Mouse (Mus musculus) thymus, adult 2 months (tissue): Measurements from ENCODE around the gene Mxd4. TPM values are rescaled to one million over a fixed set of nuclear protein-coding genes. Genes with fewer than 3 reads are reported as not detected.
A peak's percentile ranks its signal among the peaks of the same experiment; 100 is the strongest.

Source experiments
- DNase-seq: peaks from one replicate; pipeline ENCODE4 v3.0.0; 2021
- H3K27ac ChIP-seq: fragments of 200-500 bp; 2 replicates; pipeline ENCODE4 v1.5.1; 2012; ENCODE audit warnings: low read length, control low read depth; ENCODE audit not compliant: control insufficient read depth, insufficient read depth
- H3K27me3 ChIP-seq: fragments of 200-500 bp; 2 replicates; pipeline ENCODE4 v1.6.1; 2012; ENCODE audit warnings: mild to moderate bottlenecking, low read length, moderate library complexity, mixed read lengths; ENCODE audit not compliant: control insufficient read depth, insufficient read depth
- H3K36me3 ChIP-seq: fragments of 200-500 bp; 2 replicates; pipeline ENCODE4 v1.6.1; 2012; ENCODE audit warnings: mild to moderate bottlenecking, low read length, moderate library complexity; ENCODE audit not compliant: control insufficient read depth, insufficient read depth
- H3K4me1 ChIP-seq: fragments of 200-500 bp; replicated peaks from 2 replicates; pipeline ENCODE4 v1.6.1; 2012; ENCODE audit warnings: low read length; ENCODE audit not compliant: control insufficient read depth, insufficient read depth
- H3K4me3 ChIP-seq: fragments of 200-500 bp; 2 replicates; pipeline ENCODE4 v1.5.1; 2012; ENCODE audit warnings: mild to moderate bottlenecking, low read length, control low read depth, moderate library complexity; ENCODE audit not compliant: control insufficient read depth, insufficient read depth
- CTCF ChIP-seq: fragments of 200-500 bp; IDR thresholded peaks from 2 replicates; pipeline ENCODE4 v1.5.1; 2012; ENCODE audit warnings: mild to moderate bottlenecking, control low read depth, low read length, moderate library complexity, borderline replicate concordance; ENCODE audit not compliant: control insufficient read depth, poor library complexity, insufficient read depth; ENCODE audit errors: extremely low read depth
- POLR2A ChIP-seq: fragments of 200-500 bp; IDR thresholded peaks from 2 replicates; pipeline ENCODE4 v1.6.1; 2012; ENCODE audit warnings: mild to moderate bottlenecking, low read length, control low read depth, moderate library complexity; ENCODE audit not compliant: control insufficient read depth, poor library complexity, insufficient read depth; ENCODE audit errors: extremely low read depth
- WGBS: fragments of 180-500 bp; shearing (Covaris S2); methylation state at CpG from one replicate; pipeline ENCODE4 v1.1.7; 2018; 5-methylcytosine and 5-hydroxymethylcytosine counted together
- polyA plus RNA-seq: library from polyadenylated mRNA; depleted of rRNA; stranded (reverse); fragments of >200 nt; gene quantifications from 2 replicates; pipeline ENCODE4 v1.2.3, GENCODE M21; 2012

Mxd4 gene
- polyA plus RNA-seq, 1 experiment, result 525 TPM

DNA sequence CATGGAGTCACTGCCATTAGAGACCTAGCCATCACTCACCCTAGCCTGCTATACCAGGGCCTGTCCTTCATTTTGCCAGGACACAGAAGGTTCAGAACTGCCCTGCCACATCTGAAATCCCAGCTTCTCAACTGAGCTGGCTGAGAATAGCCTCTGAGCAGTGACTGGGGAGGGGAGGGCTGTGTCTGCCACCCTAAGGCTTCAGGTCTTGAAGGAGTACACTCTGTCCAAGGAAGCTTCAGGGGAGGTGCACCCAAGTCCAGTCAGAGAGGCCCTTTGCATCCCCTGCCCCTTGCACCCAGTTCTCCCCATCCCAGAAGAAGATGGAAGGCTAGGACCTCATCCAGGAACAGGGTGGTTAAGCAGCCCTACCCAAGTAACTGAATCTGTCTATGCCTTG lies 1.7 kb downstream of the Mxd4 start:
- no peak for DNase-seq
- no peak overlapping the region for H3K27ac ChIP-seq
- TF ChIP-seq POLR2A (no peak), CTCF (no peak)
- H3K27me3 ChIP-seq, result no peaks in the 10 kb centered on the region
- H3K4me1 ChIP-seq, result peaks cover 62% of the 10 kb centered on the region
- peak overlapping the region; percentile 75 for H3K4me3 ChIP-seq
- peaks cover 17% of the 10 kb centered on the region for H3K36me3 ChIP-seq

DNA sequence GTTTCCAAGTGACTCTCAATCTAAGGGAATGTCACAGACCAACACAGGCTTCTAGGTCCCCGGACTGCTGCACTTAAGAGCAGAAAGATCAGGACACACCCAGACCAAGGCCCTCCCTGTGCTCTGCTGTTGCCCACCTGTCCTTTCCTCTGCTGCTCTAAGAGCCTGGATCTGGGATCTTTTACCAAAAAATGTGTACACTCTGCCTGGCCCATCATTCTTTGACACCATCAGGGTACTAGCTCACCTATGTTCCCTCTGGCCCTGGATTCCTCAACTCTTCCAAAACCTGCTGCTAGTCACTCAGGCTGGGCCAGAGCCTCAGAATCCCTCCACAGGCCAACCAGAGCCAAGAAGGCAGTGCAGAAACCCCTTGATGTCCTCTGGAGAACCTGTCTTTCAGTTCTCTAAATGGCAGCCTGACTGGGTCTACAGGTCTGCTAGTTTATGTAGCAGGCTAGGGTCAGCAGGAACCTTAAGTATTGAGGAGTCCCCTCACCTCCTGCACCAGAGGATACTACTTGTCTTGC lies 2.4 kb downstream of the Mxd4 start:
- H3K27me3 ChIP-seq, result no peaks in the 10 kb centered on the region
- no peak overlapping the region for H3K27ac ChIP-seq
- WGBS, result 91% methylated on average over 1 of the region's 1 CpGs
- H3K36me3 ChIP-seq, result peaks cover 23% of the 10 kb centered on the region
- H3K4me1 ChIP-seq, result peaks cover 60% of the 10 kb centered on the region
- no peak for TF ChIP-seq CTCF
- no peak for TF ChIP-seq POLR2A
- H3K4me3 ChIP-seq, result peak overlapping the region; percentile 8; the same call in 1 of the 2 replicates
- peak; percentile 2 for DNase-seq

DNA sequence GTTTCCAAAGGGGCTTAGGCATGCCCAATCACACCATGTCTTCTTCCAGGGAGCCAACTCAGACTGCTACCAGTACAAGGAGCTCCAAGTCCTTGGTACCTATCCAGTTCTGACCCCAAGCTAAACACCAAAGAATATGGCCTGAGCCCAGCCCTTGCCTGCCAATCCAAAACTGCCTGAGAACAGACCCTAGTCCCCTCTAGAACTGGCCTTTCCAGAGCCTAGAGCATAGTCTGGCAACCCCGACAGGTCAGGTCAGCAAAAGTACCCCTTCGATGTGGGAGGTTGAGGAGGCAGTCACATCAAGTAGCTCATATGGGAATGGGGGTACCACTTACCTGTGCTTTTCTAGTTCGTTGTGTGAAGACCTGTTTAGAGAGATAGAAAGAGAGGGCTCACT lies 3.5 kb downstream of the Mxd4 start:
- Histone ChIP-seq H3K27me3 (no peaks in the 10 kb centered on the region), H3K4me3 (no peak overlapping the region), H3K4me1 (peaks cover 50% of the 10 kb centered on the region), H3K27ac (no peak overlapping the region), H3K36me3 (peaks cover 34% of the 10 kb centered on the region)
- peak; percentile 1 for DNase-seq
- WGBS, result 100% methylated on average over 3 of the region's 3 CpGs
- no peak for TF ChIP-seq POLR2A
- no peak for TF ChIP-seq CTCF

DNA sequence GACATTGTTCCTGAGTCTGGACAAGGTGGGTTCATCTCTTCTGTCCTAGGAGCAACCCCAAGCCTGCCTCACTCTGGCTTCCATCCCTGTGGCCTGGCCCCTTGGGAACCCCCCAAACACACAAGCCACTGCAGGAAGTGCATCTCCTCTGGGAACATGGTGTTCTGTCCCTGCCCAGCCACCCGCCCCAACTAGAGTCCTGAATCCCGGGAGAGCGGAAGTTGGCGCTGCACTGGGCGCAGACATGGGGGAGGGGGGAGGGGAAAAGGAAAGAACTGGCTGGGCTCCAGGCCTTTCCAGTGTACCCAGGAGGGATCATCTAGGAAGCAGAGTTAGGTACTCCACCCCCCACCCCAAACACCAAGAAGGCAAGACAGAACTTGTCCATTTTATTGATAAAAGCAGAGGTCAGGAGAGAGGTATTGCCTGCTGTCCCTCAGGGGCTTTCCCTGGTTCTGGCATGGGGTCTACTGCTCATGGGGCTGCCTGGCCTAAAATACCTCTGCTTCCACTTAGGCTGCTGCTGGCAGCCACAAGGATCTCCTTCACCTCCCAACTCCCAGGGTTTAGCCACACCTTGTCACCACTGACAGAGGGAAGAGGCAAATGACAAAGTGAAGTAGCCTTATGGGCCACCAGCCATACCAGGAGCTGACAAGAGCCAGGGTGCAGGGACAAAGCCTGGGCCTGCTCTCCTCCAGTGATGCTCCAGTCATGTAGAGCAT lies 4.2 kb downstream of the Mxd4 start:
- WGBS, result 91% methylated on average over 5 of the region's 5 CpGs

DNA sequence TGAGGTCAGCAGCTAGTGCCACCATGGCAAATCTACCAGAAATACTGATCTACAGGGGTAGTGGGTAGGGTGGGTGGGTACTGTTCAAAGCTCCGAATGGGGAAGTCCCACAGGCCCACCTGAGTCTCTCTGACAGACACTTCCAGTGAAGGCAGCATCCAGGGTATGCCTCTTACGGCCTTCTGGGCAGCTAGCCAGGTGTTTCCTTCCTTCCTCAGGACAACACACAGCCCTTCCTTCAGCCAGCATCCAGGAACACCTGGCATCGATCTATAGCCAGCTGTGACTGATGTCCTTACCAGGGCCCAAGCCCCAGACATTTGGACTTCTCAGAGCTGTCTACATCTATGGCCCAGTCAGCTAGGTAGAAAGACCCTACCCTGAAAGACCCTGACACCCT lies 5.0 kb downstream of the Mxd4 start:
- Histone ChIP-seq H3K27ac (no peak overlapping the region), H3K4me1 (peaks cover 44% of the 10 kb centered on the region), H3K4me3 (no peak overlapping the region), H3K36me3 (peaks cover 49% of the 10 kb centered on the region), H3K27me3 (no peaks in the 10 kb centered on the region)
- WGBS, result 68% methylated on average over 3 of the region's 3 CpGs
- TF ChIP-seq POLR2A (no peak), CTCF (no peak)
- no peak for DNase-seq

More for the DNA sequence above, 4.2 kb downstream of the Mxd4 start:
- Histone ChIP-seq H3K4me1 (peaks cover 45% of the 10 kb centered on the region), H3K4me3 (no peak overlapping the region), H3K27ac (no peak overlapping the region), H3K36me3 (peaks cover 41% of the 10 kb centered on the region), H3K27me3 (no peaks in the 10 kb centered on the region)
- DNase-seq, result peak; percentile 1
- TF ChIP-seq POLR2A (no peak), CTCF (no peak)

DNA sequence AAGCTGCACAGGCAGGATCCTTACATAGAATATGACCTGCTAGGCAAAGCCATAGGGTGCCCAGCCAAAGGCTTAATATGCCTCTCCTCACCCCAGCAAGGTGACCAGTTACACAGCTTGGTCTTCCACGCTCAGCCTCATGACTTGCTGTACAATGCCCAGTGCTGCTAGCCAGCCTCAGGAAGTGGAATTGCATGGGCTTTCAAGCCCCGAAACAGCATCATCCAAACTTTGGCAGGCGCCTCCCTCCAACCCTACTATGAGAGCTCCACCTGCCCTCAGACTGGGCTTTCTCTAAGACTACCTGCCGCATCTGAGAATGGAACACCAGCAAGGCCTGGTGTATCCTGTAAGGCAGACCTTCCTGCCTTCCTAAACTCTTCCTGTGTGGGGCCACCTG lies 9.7 kb downstream of the Mxd4 start:
- WGBS, result 97% methylated on average over 4 of the region's 4 CpGs
- Histone ChIP-seq H3K27me3 (no peaks in the 10 kb centered on the region), H3K4me3 (no peak overlapping the region), H3K4me1 (peaks cover 10% of the 10 kb centered on the region), H3K36me3 (peaks cover 85% of the 10 kb centered on the region), H3K27ac (no peak overlapping the region)
- DNase-seq, result no peak
- TF ChIP-seq POLR2A (no peak), CTCF (no peak)

DNA sequence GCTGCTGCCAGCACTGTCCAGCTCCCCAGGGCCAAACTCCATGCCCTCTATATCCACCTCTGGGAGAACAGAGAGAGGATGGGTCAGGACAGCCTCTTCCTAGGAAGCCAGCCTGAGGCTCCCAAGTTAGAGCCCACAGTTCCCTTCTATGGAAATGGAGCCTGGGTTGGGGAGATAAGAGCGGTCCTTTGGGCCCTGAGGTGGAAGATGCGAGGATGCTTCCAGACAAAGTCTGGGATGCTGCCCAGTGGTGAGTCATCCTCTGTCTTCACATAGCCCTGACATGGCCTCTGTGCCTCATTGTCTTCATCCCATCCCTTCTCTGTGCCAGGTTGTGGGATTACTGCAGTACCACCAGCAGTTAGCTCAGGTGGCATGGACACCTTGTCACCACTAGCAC lies 10.4 kb downstream of the Mxd4 start:
- peaks cover 78% of the 10 kb centered on the region for H3K36me3 ChIP-seq
- no peaks in the 10 kb centered on the region for H3K27me3 ChIP-seq
- 98% methylated on average over 2 of the region's 2 CpGs for WGBS
- peaks cover 6% of the 10 kb centered on the region for H3K4me1 ChIP-seq
- no peak for TF ChIP-seq POLR2A
- TF ChIP-seq CTCF, result no peak
- no peak overlapping the region for H3K27ac ChIP-seq
- no peak overlapping the region for H3K4me3 ChIP-seq
- DNase-seq, result no peak
